Mouse (Mus musculus) forebrain, embryonic 10.5 days (tissue): ENCODE data around the gene Olfr181. TPM values are rescaled to one million over a fixed set of nuclear protein-coding genes. Genes with fewer than 3 reads are reported as not detected.

ENCODE experiments used
- DNase-seq: peaks from one replicate; pipeline ENCODE4 v3.0.0-alpha.2; 2017; ENCODE audit warnings: low spot score; ENCODE audit errors: extremely low spot score
- H3K27ac ChIP-seq: fragments of 300-500 bp; sonication (generic); 2 replicates; pipeline ENCODE4 v1.5.1; 2016; ENCODE audit warnings: mild to moderate bottlenecking
- H3K27me3 ChIP-seq: fragments of 300-500 bp; sonication (generic); 2 replicates; pipeline ENCODE4 v1.6.1; 2016; ENCODE audit warnings: mild to moderate bottlenecking; ENCODE audit not compliant: poor library complexity, severe bottlenecking
- H3K36me3 ChIP-seq: fragments of 300-500 bp; sonication (generic); replicated peaks from 2 replicates; pipeline ENCODE4 v1.6.1; 2016; ENCODE audit warnings: mild to moderate bottlenecking, moderate library complexity
- H3K4me1 ChIP-seq: fragments of 300-500 bp; sonication (generic); 2 replicates; pipeline ENCODE4 v1.6.1; 2016
- H3K4me3 ChIP-seq: fragments of 300-500 bp; sonication (generic); 2 replicates; pipeline ENCODE4 v1.5.1; 2016; ENCODE audit warnings: mild to moderate bottlenecking, moderate library complexity
- H3K9me3 ChIP-seq: fragments of 300-500 bp; sonication (generic); 2 replicates; pipeline ENCODE4 v1.6.1; 2016; ENCODE audit warnings: mild to moderate bottlenecking, moderate library complexity
- WGBS: fragments of 180-500 bp; shearing (Covaris S2); methylation state at CpG from one replicate; pipeline ENCODE4 v1.1.7; 2016; 5-methylcytosine and 5-hydroxymethylcytosine counted together
- polyA plus RNA-seq: library from polyadenylated mRNA; unstranded; fragments of >200 nt; fragmentation: Nextera tagmentation; extraction: Ambion mirVana; gene quantifications from 2 replicates; pipeline ENCODE4 v1.2.1, GENCODE M21; 2016

The Olfr181 gene
- polyA plus RNA-seq, result not detected in 2 replicates

- H3K4me3 ChIP-seq, result no peak within 1 kb of the TSS
- WGBS, result 70% methylated on average over 1 of the region's 1 CpGs
- H3K4me1 ChIP-seq, result no peaks in the 10 kb centered on the region
- no peaks in the 10 kb centered on the region for H3K27me3 ChIP-seq
- no peak within 1 kb of the TSS for H3K27ac ChIP-seq
- H3K36me3 ChIP-seq, result no peaks in the 10 kb centered on the region
- peaks cover 6% of the 10 kb centered on the region for H3K9me3 ChIP-seq
- DNase-seq, result no peak
These were observed at the start of gene Olfr181 for GRCm38 (mm10) chr16:58928655-58929054. Gene Olfr181, minus strand, starts transcription at chr16:58928755.

GRCm38 (mm10) chr16:58929292-58929691, 737 bp upstream of the Olfr181 start, which contains the start of gene Olfr180:
Gene Olfr180, minus strand, starts transcription at chr16:58929392.
- H3K27ac ChIP-seq, result no peak within 1 kb of the TSS
- DNase-seq, result no peak
- no peaks in the 10 kb centered on the region for H3K36me3 ChIP-seq
- no peak within 1 kb of the TSS for H3K4me3 ChIP-seq
- WGBS, result 87% methylated on average over 4 of the region's 4 CpGs
- no peaks in the 10 kb centered on the region for H3K27me3 ChIP-seq
- H3K4me1 ChIP-seq, result no peaks in the 10 kb centered on the region
- H3K9me3 ChIP-seq, result peaks cover 6% of the 10 kb centered on the region

GRCm38 (mm10) chr16:58891963-58892362, 36.6 kb downstream of the Olfr181 start, which contains the start of gene Olfr178:
Gene Olfr178, minus strand, starts transcription at chr16:58892063.
- H3K36me3 ChIP-seq, result no peaks in the 10 kb centered on the region
- no peaks in the 10 kb centered on the region for H3K4me1 ChIP-seq
- 0 out of 2 replicates have a peak, but pooled peaks cover 5% of the 10 kb centered on the region for H3K9me3 ChIP-seq
- H3K27ac ChIP-seq, result no peak within 1 kb of the TSS
- H3K4me3 ChIP-seq, result no peak within 1 kb of the TSS
- DNase-seq, result no peak
- WGBS, result 93% methylated on average over 3 of the region's 3 CpGs
- H3K27me3 ChIP-seq, result no peaks in the 10 kb centered on the region

- H3K36me3 ChIP-seq, result no peaks in the 10 kb centered on the region
- H3K9me3 ChIP-seq, result peaks cover 6% of the 10 kb centered on the region
- no peak for DNase-seq
- no peak overlapping the region for H3K27ac ChIP-seq
- H3K4me1 ChIP-seq, result no peaks in the 10 kb centered on the region
- 96% methylated on average over 2 of the region's 2 CpGs for WGBS
- H3K4me3 ChIP-seq, result no peak overlapping the region
- no peaks in the 10 kb centered on the region for H3K27me3 ChIP-seq
These were observed 44.1 kb downstream of the Olfr181 start for GRCm38 (mm10) chr16:58884416-58884815.

Other genes starting within 250 kb of the Olfr181 start
- gene Gpr15, start 209.7 kb downstream of the Olfr181 start, polyA plus RNA-seq, result not detected in 2 replicates
- 91.0 and 106 TPM in 2 replicates for gene Cldnd1, start 200.8 kb downstream of the Olfr181 start, polyA plus RNA-seq
- not detected in 2 replicates for gene Olfr172, start 165.6 kb downstream of the Olfr181 start, polyA plus RNA-seq
- not detected in 2 replicates for gene Olfr173, start 128.5 kb downstream of the Olfr181 start, polyA plus RNA-seq
- not detected in 2 replicates for gene Olfr175-ps1, start 102.0 kb downstream of the Olfr181 start, polyA plus RNA-seq
- not detected in 2 replicates for gene Olfr177, start 54.0 kb downstream of the Olfr181 start, polyA plus RNA-seq
- not detected in 2 replicates for gene Olfr178, start 36.7 kb downstream of the Olfr181 start, polyA plus RNA-seq
- not detected in 2 replicates for gene Olfr180, start 637 bp upstream of the Olfr181 start, polyA plus RNA-seq
- not detected in 2 replicates for gene Olfr183, start 66.6 kb upstream of the Olfr181 start, polyA plus RNA-seq
- not detected in 2 replicates for gene Olfr186, start 101.5 kb upstream of the Olfr181 start, polyA plus RNA-seq
- not detected in 2 replicates for gene Olfr187, start 111.0 kb upstream of the Olfr181 start, polyA plus RNA-seq
- gene Olfr190, start 149.2 kb upstream of the Olfr181 start, polyA plus RNA-seq, result not detected in 2 replicates
- gene Olfr191, start 161.1 kb upstream of the Olfr181 start, polyA plus RNA-seq, result not detected in 2 replicates
- not detected in 2 replicates for gene Olfr193, start 183.1 kb upstream of the Olfr181 start, polyA plus RNA-seq
- gene Olfr194, start 192.3 kb upstream of the Olfr181 start, polyA plus RNA-seq, result not detected in 2 replicates
- gene Olfr195, start 218.3 kb upstream of the Olfr181 start, polyA plus RNA-seq, result not detected in 2 replicates
- not detected in 2 replicates for gene Olfr196, start 241.7 kb upstream of the Olfr181 start, polyA plus RNA-seq